Mouse (Mus musculus): ENCODE results near the gene Cpt2. TPM values are rescaled to one million over a fixed set of nuclear protein-coding genes. Genes with fewer than 3 reads are reported as not detected.

The Cpt2 gene
- polyA plus RNA-seq, 1 experiment from 2014 or later, result 40.6 TPM

Other genes starting within 250 kb of the Cpt2 start
- gene Dmrtb1, start 239.4 kb downstream of the Cpt2 start, polyA plus RNA-seq (2014; fragmentation: Nextera tagmentation; extraction: Ambion mirVana), result 2.0 and 2.4 TPM in 2 replicates
- 4.5 and 5.0 TPM in 2 replicates for gene Lrp8, start 121.3 kb downstream of the Cpt2 start, polyA plus RNA-seq (2014; fragmentation: Nextera tagmentation; extraction: Ambion mirVana)
- gene Magoh, start 43.9 kb downstream of the Cpt2 start, polyA plus RNA-seq (2014; fragmentation: Nextera tagmentation; extraction: Ambion mirVana), result 272 and 292 TPM in 2 replicates
- 125 and 135 TPM in 2 replicates for gene 0610037L13Rik, start 33.8 kb downstream of the Cpt2 start, polyA plus RNA-seq (2014; fragmentation: Nextera tagmentation; extraction: Ambion mirVana)
- 0.11 TPM in 1 of 2 replicates, not detected in the other for gene Slc1a7, start 44.7 kb upstream of the Cpt2 start, polyA plus RNA-seq (2014; fragmentation: Nextera tagmentation; extraction: Ambion mirVana)
- gene Podn, start 172.8 kb upstream of the Cpt2 start, polyA plus RNA-seq (2014; fragmentation: Nextera tagmentation; extraction: Ambion mirVana), result 0.49 and 0.84 TPM in 2 replicates
- 183 and 186 TPM in 2 replicates for gene Scp2, start 221.4 kb upstream of the Cpt2 start, polyA plus RNA-seq (2014; fragmentation: Nextera tagmentation; extraction: Ambion mirVana)
- gene Echdc2, start 241.8 kb upstream of the Cpt2 start, polyA plus RNA-seq (2014; fragmentation: Nextera tagmentation; extraction: Ambion mirVana), result 24.4 and 25.3 TPM in 2 replicates

Measured in embryonic facial prominence, embryonic 11.5 days (tissue).